14 mouse cellular contexts compared by ENCODE assay signal in the genomic region with DNA sequence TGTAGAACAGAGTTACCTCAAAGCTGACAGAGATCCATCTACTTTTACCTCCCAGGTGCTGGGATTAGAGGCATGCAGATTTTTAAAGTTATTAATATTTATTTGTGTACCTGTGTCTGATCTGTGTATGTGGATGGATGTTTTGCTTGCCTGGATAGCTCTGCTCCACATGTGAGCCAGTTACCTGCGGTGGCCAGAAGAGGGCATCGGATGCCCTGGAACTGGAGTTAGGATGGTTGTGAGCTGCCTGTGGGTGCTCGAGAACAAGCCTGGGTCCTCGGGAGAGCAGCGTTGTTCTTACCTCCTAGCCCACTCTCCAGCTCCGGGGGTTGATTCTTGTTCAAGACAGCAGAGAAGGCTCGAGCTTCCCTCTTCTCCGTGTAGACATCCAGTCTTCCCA. TPM values are rescaled to one million over a fixed set of nuclear protein-coding genes. Genes with fewer than 3 reads are reported as not detected.
A peak's percentile ranks its signal among the peaks of the same experiment; 100 is the strongest.
DNase-seq lines count a peak whose midpoint lies in the region; TF ChIP-seq lines count a peak whose summit lies in the region.
"Had no signal": no experiment of that assay in that cellular context is flagged by ENCODE, and none has a peak within 500 bp of the region (broad histone marks: within the 10 kb centered on the region; RNA-seq: fewer than 3 reads in every experiment).

No protein-coding gene starts in this region.

- intact Hi-C loops in gastrocnemius, adult 2 months (cut with DNase I), result no loop called here
- intact Hi-C loops in gastrocnemius, postnatal 36 days (cut with DNase I), result no loop called here

- 86% methylated on average over 8 of the region's 8 CpGs for WGBS in lung, adult 2 months
- 89% methylated on average over 8 of the region's 8 CpGs for WGBS in small intestine, adult 2 months

- no peak for DNase-seq in gastrocnemius, adult 2 months
- no peak for DNase-seq in gastrocnemius, postnatal 36 days
- no peak for DNase-seq in lung, adult 2 months
- no peak for DNase-seq in lung, postnatal 25 days (ENCODE audit: low spot score)
- DNase-seq in NIH3T3 (ENCODE audit: low read depth), result peak; percentile 12
- DNase-seq in retina, postnatal 1 day, result no peak
- DNase-seq: adrenal gland, postnatal 10 days; kidney, adult 11 months; spleen, adult 18-20 months; thymus, adult 18-20 months had no signal

- H3K4me1 ChIP-seq in lung, adult 2 months (ENCODE audit: control insufficient read depth, insufficient read depth, low read length), result no peaks in the 10 kb centered on the region
- H3K4me1 ChIP-seq in small intestine, adult 2 months (ENCODE audit: control insufficient read depth, insufficient read depth, insufficient read length, low read length), result no peaks in the 10 kb centered on the region
- H3K4me1 ChIP-seq: midbrain, embryonic 13.5 days; neural tube, embryonic 12.5 days had no signal

- H3K27me3 ChIP-seq in small intestine, adult 2 months (ENCODE audit: control insufficient read depth, insufficient read depth, low read length), result no peaks in the 10 kb centered on the region
- H3K27me3 ChIP-seq: CH12.LX; midbrain, embryonic 13.5 days; neural tube, embryonic 12.5 days had no signal

- TF ChIP-seq CTCF in gastrocnemius, adult 2 months (IDR thresholded peaks at IDR 0.05), result peak; percentile 10; the same call in 1 of the 2 replicates
- TF ChIP-seq CTCF in lung, adult 2 months (IDR thresholded peaks at IDR 0.05; ENCODE audit: insufficient read depth, low read length), result peak; percentile 26; the same call in 1 of the 2 replicates
- TF ChIP-seq CTCF in small intestine, adult 2 months (IDR thresholded peaks at IDR 0.05; ENCODE audit: extremely low read depth, insufficient read length, insufficient replicate concordance, low read depth, low read length), result peak; percentile 45; the same call in 1 of the 2 replicates

- no peak for TF ChIP-seq POLR2A in lung, adult 2 months (IDR thresholded peaks at IDR 0.05; ENCODE audit: borderline replicate concordance, extremely low read depth, low read depth, low read length)
- no peak for TF ChIP-seq POLR2A in small intestine, adult 2 months (IDR thresholded peaks at IDR 0.05; ENCODE audit: low read depth, low read length)

- no peak overlapping the region for H3K27ac ChIP-seq in gastrocnemius, adult 2 months
- no peak overlapping the region for H3K27ac ChIP-seq in small intestine, adult 2 months (ENCODE audit: insufficient read depth, low read depth, low read length)
- H3K27ac ChIP-seq: midbrain, embryonic 13.5 days; neural tube, embryonic 12.5 days had no signal

- H3K4me3 ChIP-seq in gastrocnemius, adult 2 months, result no peak overlapping the region
- H3K4me3 ChIP-seq in lung, adult 2 months (replicated peaks; ENCODE audit: extremely low read depth, low read depth, low read length), result no peak overlapping the region
- no peak overlapping the region for H3K4me3 ChIP-seq in small intestine, adult 2 months (ENCODE audit: low read depth, low read length)
- H3K4me3 ChIP-seq: midbrain, embryonic 13.5 days; neural tube, embryonic 12.5 days had no signal

- peaks cover 79% of the 10 kb centered on the region for H3K36me3 ChIP-seq in small intestine, adult 2 months (ENCODE audit: control insufficient read depth, insufficient read depth, low read length)

RNA-seq across cellular contexts. Expression of gene Bpnt1, which starts 11.5 kb away (rescaled TPM):
- total RNA-seq in gastrocnemius, adult 2 months (2021), result 10 to 100 TPM; 14.7 to 23.0 TPM
- 10 to 100 TPM; 13.2 to 15.0 TPM for total RNA-seq in gastrocnemius, postnatal 36 days (2021)
- polyA plus RNA-seq in lung, adult 2 months (2012; rRNA removed), result 40.4 and 45.1 TPM in 2 replicates
- polyA plus RNA-seq in small intestine, adult 2 months (2012; rRNA removed), result 323 and 340 TPM in 2 replicates

RNA-seq across cellular contexts. Expression of gene Iars2, which starts 14.2 kb away (rescaled TPM):
- total RNA-seq in gastrocnemius, adult 2 months (2021), result 10 to 100 TPM; 35.2 to 43.2 TPM
- 10 to 100 TPM; 36.6 to 38.9 TPM for total RNA-seq in gastrocnemius, postnatal 36 days (2021)
- polyA plus RNA-seq in lung, adult 2 months (2012; rRNA removed), result 21.6 and 24.0 TPM in 2 replicates
- 7.9 and 9.0 TPM in 2 replicates for polyA plus RNA-seq in small intestine, adult 2 months (2012; rRNA removed)

RNA-seq across cellular contexts. Expression of gene Eprs, which starts 19.4 kb away (rescaled TPM):
- 100 to 1,000 TPM; 134 to 157 TPM for total RNA-seq in gastrocnemius, adult 2 months (2021)
- 100 to 1,000 TPM; 129 to 141 TPM for total RNA-seq in gastrocnemius, postnatal 36 days (2021)
- 6.1 and 10.7 TPM in 2 replicates for polyA plus RNA-seq in lung, adult 2 months (2012; rRNA removed)
- polyA plus RNA-seq in small intestine, adult 2 months (2012; rRNA removed), result 1.5 and 3.0 TPM in 2 replicates
